Mouse (Mus musculus) macrophage (primary cell): Measurements from ENCODE around the gene Prkag2. TPM values are rescaled to one million over a fixed set of nuclear protein-coding genes. Genes with fewer than 3 reads are reported as not detected.

Source experiments
- H3K27ac ChIP-seq: fragments of 350-480 bp; formaldehyde crosslinking; 2 replicates; pipeline ENCODE4 v1.9.0; 2021
- H3K36me3 ChIP-seq: fragments of 350-480 bp; formaldehyde crosslinking; 2 replicates; pipeline ENCODE4 v1.9.0; 2021; ENCODE audit errors: inconsistent target
- H3K4me3 ChIP-seq: fragments of 350-480 bp; formaldehyde crosslinking; 2 replicates; pipeline ENCODE4 v1.9.0; 2021; ENCODE audit errors: inconsistent target
- H3K79me2 ChIP-seq: fragments of 350-480 bp; formaldehyde crosslinking; 2 replicates; pipeline ENCODE4 v1.9.0; 2021; ENCODE audit errors: inconsistent target
- WGBS: methylation state at CpG from one replicate; pipeline ENCODE4 v1.1.7; 2026; ENCODE audit warnings: inconsistent platforms; ENCODE audit not compliant: missing documents; 5-methylcytosine and 5-hydroxymethylcytosine counted together
- polyA plus RNA-seq: library from polyadenylated mRNA; stranded (reverse); fragments of 250-400 nt; gene quantifications from 3 replicates; pipeline ENCODE4 v1.2.4, GENCODE M21; 2018; ENCODE audit warnings: inconsistent platforms
- total RNA-seq, 78 experiments: library from RNA; depleted of rRNA; stranded (reverse); fragments of 250-400 nt; gene quantifications; 1 replicate in 9 of 78; 2 replicates in 24 of 78; 3 replicates in 43 of 78; 4 replicates in 2 of 78; pipeline ENCODE4 v1.2.4; 2018; ENCODE audit warnings: inconsistent platforms in 56 of 78

Prkag2 gene
- total RNA-seq (2018; cell fraction: chromatin; rRNA removed) = 100 to 1,000 TPM in 1 of 26 experiments, 10 to 100 TPM in 24, 1 to 10 TPM in 1; 8.2 to 103 (median 52.7) TPM
- total RNA-seq (2018; cell fraction: cytosol; rRNA removed) = 10 to 100 TPM in 22 of 26 experiments, 1 to 10 TPM in 4; 7.2 to 25.8 (median 15.2) TPM
- total RNA-seq (2018; cell fraction: nucleus; rRNA removed) = 10 to 100 TPM in 25 of 26 experiments, 1 to 10 TPM in 1; 8.3 to 83.9 (median 31.0) TPM
- 15.5 to 28.2 TPM (median 23.0 TPM) in 3 replicates for polyA plus RNA-seq

GRCm38 (mm10) chr5:25100516-25101125, at the start of gene Prkag2:
Gene Prkag2, minus strand, starts transcription at chr5:25100642.
- no peaks in the 10 kb centered on the region for H3K36me3 ChIP-seq
- H3K27ac ChIP-seq = peak within 1 kb of the TSS; percentile 82
- 2% methylated on average over 44 of the region's 50 CpGs for WGBS
- peaks cover 46% of the 10 kb centered on the region for H3K79me2 ChIP-seq
- H3K4me3 ChIP-seq = peak within 1 kb of the TSS; percentile 84

- Histone ChIP-seq H3K36me3 (no peaks in the 10 kb centered on the region), H3K4me3 (no peak overlapping the region), H3K79me2 (no peaks in the 10 kb centered on the region), H3K27ac (no peak overlapping the region)
- 88% methylated on average over 2 of the region's 2 CpGs for WGBS
These were observed 49.0 kb upstream of the Prkag2 start for GRCm38 (mm10) chr5:25149331-25149965.

- 84% methylated on average over 7 of the region's 7 CpGs for WGBS
- no peak overlapping the region for H3K27ac ChIP-seq
- no peaks in the 10 kb centered on the region for H3K36me3 ChIP-seq
- no peak overlapping the region for H3K4me3 ChIP-seq
- H3K79me2 ChIP-seq = no peaks in the 10 kb centered on the region
These were observed 46.3 kb upstream of the Prkag2 start for GRCm38 (mm10) chr5:25146705-25147104.

GRCm38 (mm10) chr5:25127865-25128264, 27.4 kb upstream of the Prkag2 start:
- 63% methylated on average over 4 of the region's 4 CpGs for WGBS
- H3K27ac ChIP-seq = no peak overlapping the region
- no peaks in the 10 kb centered on the region for H3K79me2 ChIP-seq
- no peaks in the 10 kb centered on the region for H3K36me3 ChIP-seq
- no peak overlapping the region for H3K4me3 ChIP-seq

GRCm38 (mm10) chr5:25125884-25126560, 25.6 kb upstream of the Prkag2 start:
- WGBS = 90% methylated on average over 3 of the region's 3 CpGs
- Histone ChIP-seq H3K4me3 (no peak overlapping the region), H3K79me2 (no peaks in the 10 kb centered on the region), H3K36me3 (no peaks in the 10 kb centered on the region), H3K27ac (no peak overlapping the region)

GRCm38 (mm10) chr5:25122534-25122933, 22.1 kb upstream of the Prkag2 start:
- Histone ChIP-seq H3K4me3 (no peak overlapping the region), H3K27ac (no peak overlapping the region), H3K36me3 (no peaks in the 10 kb centered on the region), H3K79me2 (no peaks in the 10 kb centered on the region)
- 85% methylated on average over 1 of the region's 1 CpGs for WGBS

GRCm38 (mm10) chr5:25119148-25119547, 18.7 kb upstream of the Prkag2 start:
- Histone ChIP-seq H3K79me2 (no peaks in the 10 kb centered on the region), H3K27ac (no peak overlapping the region), H3K4me3 (no peak overlapping the region), H3K36me3 (no peaks in the 10 kb centered on the region)
- WGBS = 95% methylated on average over 5 of the region's 5 CpGs

- no peak overlapping the region for H3K4me3 ChIP-seq
- no peaks in the 10 kb centered on the region for H3K36me3 ChIP-seq
- 32% methylated on average over 5 of the region's 5 CpGs for WGBS
- no peaks in the 10 kb centered on the region for H3K79me2 ChIP-seq
- no peak overlapping the region for H3K27ac ChIP-seq
These were observed 15.6 kb upstream of the Prkag2 start for GRCm38 (mm10) chr5:25115997-25116396.

- no peaks in the 10 kb centered on the region for H3K79me2 ChIP-seq
- no peak overlapping the region for H3K27ac ChIP-seq
- no peak overlapping the region for H3K4me3 ChIP-seq
- no peaks in the 10 kb centered on the region for H3K36me3 ChIP-seq
- whole genome bisulfite sequencing = 58% methylated on average over 5 of the region's 5 CpGs
These were observed 14.8 kb upstream of the Prkag2 start for GRCm38 (mm10) chr5:25115216-25115615.

GRCm38 (mm10) chr5:25114110-25114509, 13.7 kb upstream of the Prkag2 start:
- H3K4me3 ChIP-seq = no peak overlapping the region
- no peak overlapping the region for H3K27ac ChIP-seq
- H3K36me3 ChIP-seq = no peaks in the 10 kb centered on the region
- no peaks in the 10 kb centered on the region for H3K79me2 ChIP-seq

GRCm38 (mm10) chr5:25110314-25110713, 9.9 kb upstream of the Prkag2 start:
- Histone ChIP-seq H3K36me3 (no peaks in the 10 kb centered on the region), H3K27ac (no peak overlapping the region), H3K79me2 (no peaks in the 10 kb centered on the region), H3K4me3 (no peak overlapping the region)
- 95% methylated on average over 3 of the region's 3 CpGs for WGBS

- Histone ChIP-seq H3K79me2 (no peaks in the 10 kb centered on the region), H3K4me3 (no peak overlapping the region), H3K36me3 (no peaks in the 10 kb centered on the region), H3K27ac (no peak overlapping the region)
These were observed 5.3 kb upstream of the Prkag2 start for GRCm38 (mm10) chr5:25105748-25106147.

GRCm38 (mm10) chr5:25101126-25101523, 683 bp upstream of the Prkag2 start:
- Histone ChIP-seq H3K36me3 (no peaks in the 10 kb centered on the region), H3K27ac (peak overlapping the region; percentile 82), H3K79me2 (peaks cover 41% of the 10 kb centered on the region), H3K4me3 (peak overlapping the region; percentile 14; the same call in 1 of the 2 replicates)
- 0% methylated on average over 21 of the region's 25 CpGs for WGBS

- Histone ChIP-seq H3K79me2 (peaks cover 50% of the 10 kb centered on the region), H3K4me3 (peak overlapping the region; percentile 84), H3K27ac (peak overlapping the region; percentile 77), H3K36me3 (no peaks in the 10 kb centered on the region)
- 1% methylated on average over 26 of the region's 26 CpGs for WGBS
These were observed 306 bp downstream of the Prkag2 start for GRCm38 (mm10) chr5:25100157-25100515.
